Mouse (Mus musculus): ENCODE data around the gene Spg20. TPM values are rescaled to one million over a fixed set of nuclear protein-coding genes. Genes with fewer than 3 reads are reported as not detected.

Spg20 gene
- polyA plus RNA-seq, 1 experiment from 2014 or later = 38.9 TPM

DNA sequence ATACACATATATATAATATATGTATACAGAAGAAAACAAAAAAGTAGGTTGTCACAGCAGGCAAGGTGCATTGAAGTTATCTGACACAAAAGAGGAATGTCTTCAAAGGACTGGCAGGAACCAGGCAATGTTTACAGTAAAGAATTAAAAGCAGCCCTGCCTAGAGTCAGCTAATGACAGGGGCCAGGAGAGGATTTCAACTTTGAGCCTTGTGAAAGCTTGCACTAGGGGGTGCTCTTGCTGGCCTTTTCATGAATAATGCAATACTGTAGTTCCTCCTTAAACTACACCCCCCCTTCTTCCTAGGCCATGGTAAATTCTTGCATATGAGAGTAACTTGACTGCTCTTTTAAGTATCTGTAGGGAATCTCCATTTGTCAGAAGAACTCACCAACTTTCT, 10.8 kb upstream of the Spg20 start:
- Histone ChIP-seq H3K27ac (no peak overlapping the region), H3K9ac (no peak overlapping the region), H3K4me1 (peaks cover 21% of the 10 kb centered on the region), H3K9me3 (no peaks in the 10 kb centered on the region), H3K4me2 (no peak overlapping the region), H3K27me3 (no peaks in the 10 kb centered on the region), H3K36me3 (replicated peaks) (no peaks in the 10 kb centered on the region), H3K4me3 (replicated peaks) (no peak overlapping the region)
- ATAC-seq (ENCODE audit: low FRiP score) = no peak

DNA sequence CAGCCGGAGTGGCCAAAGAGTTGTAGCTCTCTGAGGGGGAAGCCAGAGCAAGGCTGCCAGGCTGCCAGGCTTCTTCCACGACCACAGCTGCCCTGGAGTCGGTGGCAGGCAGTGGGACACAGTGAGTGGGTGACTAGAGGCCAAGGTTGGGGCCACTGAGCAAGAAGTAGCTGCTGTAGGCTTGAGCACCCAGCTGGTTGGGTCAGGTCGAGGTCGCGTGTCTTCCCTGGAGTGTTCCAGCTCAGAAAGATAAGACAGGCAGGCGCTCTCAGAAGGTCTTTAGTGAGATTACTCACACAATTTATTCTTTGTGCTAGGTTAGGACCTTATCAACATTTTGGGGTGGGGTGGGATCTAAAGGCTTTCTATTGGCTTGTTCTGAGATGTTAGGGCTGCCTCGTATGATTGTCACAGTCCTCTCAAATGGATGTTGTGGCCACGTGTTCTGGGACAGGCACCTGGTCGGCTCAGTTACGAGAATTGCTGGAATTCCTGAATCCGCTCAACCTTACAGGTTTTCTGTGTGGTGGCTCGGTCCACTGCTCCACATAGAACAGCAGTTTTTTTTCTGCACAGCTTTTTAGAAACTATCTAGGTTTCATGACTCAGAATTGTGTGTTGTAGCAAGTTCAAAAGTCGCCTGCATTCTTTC, 6.4 kb upstream of the Spg20 start:
- no peaks in the 10 kb centered on the region for H3K27me3 ChIP-seq
- WGBS = 90% methylated on average over 14 of the region's 14 CpGs
- H3K9me3 ChIP-seq = no peaks in the 10 kb centered on the region
- no peak for ATAC-seq (ENCODE audit: low FRiP score)
- no peaks in the 10 kb centered on the region for H3K4me1 ChIP-seq
- no peak overlapping the region for H3K4me2 ChIP-seq
- H3K4me3 ChIP-seq (replicated peaks) = no peak overlapping the region
- no peak overlapping the region for H3K9ac ChIP-seq
- H3K27ac ChIP-seq = no peak overlapping the region
- H3K36me3 ChIP-seq (replicated peaks) = no peaks in the 10 kb centered on the region

DNA sequence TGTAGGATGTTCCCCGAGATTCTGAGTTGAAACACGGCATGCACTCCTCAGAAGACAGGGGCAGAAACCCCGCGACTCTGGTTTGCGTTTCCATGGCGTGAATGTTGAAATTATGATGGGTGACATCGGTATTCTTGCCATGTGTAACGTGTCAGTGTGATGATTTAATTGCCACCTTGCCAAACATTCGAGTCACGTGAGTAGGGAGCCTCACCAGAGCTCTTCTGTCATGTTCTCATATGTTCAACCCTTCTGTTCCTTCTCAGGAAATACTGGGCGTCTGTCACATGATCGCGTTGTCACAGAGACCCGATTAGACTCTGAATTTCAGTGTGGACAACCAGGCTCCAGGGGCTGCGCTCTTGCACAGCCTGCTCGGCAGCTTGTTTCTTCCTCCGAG, 5.9 kb upstream of the Spg20 start:
- H3K27me3 ChIP-seq = no peaks in the 10 kb centered on the region
- H3K4me2 ChIP-seq = no peak overlapping the region
- ATAC-seq (ENCODE audit: low FRiP score) = no peak
- no peaks in the 10 kb centered on the region for H3K4me1 ChIP-seq
- WGBS = 89% methylated on average over 17 of the region's 17 CpGs
- no peaks in the 10 kb centered on the region for H3K36me3 ChIP-seq (replicated peaks)
- no peaks in the 10 kb centered on the region for H3K9me3 ChIP-seq
- H3K4me3 ChIP-seq (replicated peaks) = no peak overlapping the region
- no peak overlapping the region for H3K27ac ChIP-seq
- H3K9ac ChIP-seq = no peak overlapping the region

DNA sequence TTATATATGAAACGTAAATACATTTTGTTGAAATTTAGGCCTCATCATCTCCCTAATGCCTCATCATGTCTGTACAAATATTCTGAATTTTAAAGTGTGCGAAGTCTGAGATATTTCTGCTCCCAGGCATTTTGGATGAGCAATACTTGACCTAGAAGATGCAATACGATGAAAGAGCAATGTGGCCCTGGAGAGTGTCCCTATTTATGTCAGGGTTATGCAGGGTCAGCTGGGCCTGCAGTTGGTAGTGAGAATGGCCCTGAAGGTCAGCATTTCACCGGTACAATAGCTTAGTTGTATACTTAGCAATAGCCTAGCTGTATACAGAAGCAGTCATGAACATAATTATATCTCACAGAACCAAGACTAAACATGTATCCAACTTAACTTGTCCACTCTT, 2.8 kb upstream of the Spg20 start:
- Histone ChIP-seq H3K4me2 (no peak overlapping the region), H3K9me3 (no peaks in the 10 kb centered on the region), H3K4me3 (replicated peaks) (no peak overlapping the region), H3K27me3 (no peaks in the 10 kb centered on the region), H3K9ac (no peak overlapping the region), H3K4me1 (peaks cover 10% of the 10 kb centered on the region), H3K27ac (no peak overlapping the region), H3K36me3 (replicated peaks) (no peaks in the 10 kb centered on the region)
- no peak for ATAC-seq (ENCODE audit: low FRiP score)
- WGBS = 83% methylated on average over 4 of the region's 4 CpGs

DNA sequence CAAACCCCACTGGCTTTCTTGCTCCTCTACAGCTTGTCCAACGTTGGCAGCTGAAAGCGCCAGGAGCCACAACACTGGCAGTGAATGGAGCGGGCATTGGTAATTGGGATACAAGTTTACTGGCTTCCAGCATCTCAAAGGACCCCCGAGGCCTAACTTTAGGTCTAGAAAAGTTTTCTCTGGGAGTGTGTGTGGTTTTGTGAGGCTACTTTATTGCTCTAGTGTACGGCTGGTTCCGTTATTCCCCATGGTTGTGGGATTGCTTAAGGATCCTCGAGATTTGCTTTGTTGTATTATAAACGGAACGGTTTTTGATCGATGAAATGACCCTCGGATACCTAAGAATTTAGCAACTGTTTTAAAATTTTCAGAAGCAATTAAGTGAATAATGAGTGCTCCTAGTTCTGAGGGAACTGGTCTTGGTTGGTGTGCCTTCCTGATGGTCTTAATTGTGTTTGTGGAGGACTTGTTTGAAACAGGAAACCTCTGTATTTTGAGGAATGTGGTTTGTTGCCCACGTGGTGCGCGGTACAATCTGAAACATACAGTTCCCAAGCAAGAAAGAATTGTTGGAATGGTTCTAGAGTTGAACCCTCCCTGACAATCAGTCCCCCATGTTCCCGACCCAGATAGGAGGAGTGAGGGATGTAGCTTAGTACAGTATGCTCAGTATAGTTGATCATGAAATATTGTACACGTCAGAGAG, 955 bp downstream of the Spg20 start:
- Histone ChIP-seq H3K4me3 (replicated peaks) (peak overlapping the region; percentile 74), H3K27ac (peak overlapping the region; percentile 86; the same call in 1 of the 2 replicates), H3K4me1 (peaks cover 17% of the 10 kb centered on the region), H3K4me2 (peak overlapping the region; percentile 62), H3K9me3 (no peaks in the 10 kb centered on the region), H3K27me3 (no peaks in the 10 kb centered on the region), H3K9ac (peak overlapping the region; percentile 89), H3K36me3 (replicated peaks) (peaks cover 14% of the 10 kb centered on the region)
- ATAC-seq (ENCODE audit: low FRiP score) = peak; percentile 59; the same call in 1 of the 2 replicates
- 48% methylated on average over 16 of the region's 16 CpGs for WGBS

DNA sequence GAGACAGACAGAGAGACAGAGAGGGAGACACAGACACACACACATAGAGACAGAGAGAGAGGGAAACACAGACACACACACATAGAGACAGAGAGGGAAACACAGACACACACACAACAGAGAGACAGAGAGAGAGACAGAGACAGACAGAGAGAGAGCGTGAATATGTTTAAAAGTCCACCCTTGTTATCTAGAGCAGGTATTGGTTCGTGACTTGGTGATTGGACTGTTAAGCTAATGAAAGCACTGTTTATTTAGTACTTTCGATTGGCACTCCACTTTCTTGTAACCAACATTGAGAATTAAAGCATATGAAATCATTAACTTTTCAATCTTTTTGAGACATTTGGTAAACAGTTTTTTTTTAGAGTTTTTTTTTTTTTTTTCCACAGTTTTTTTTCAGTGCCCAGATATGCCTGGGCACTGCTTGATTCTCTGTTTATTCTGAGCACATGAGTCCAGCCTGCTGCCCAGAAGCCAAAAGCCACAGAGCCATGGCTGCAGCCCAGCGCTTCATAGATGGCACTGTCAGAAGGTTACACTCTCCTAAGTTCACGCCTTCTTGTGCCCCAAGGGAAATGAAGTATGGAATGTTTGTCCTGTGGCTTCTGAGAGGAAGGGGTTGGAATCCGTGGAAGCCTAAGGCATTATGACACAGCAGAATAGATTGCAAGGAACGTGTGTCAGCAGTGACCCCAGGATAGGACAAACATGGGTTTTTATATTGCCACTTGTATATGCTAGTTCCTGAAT, 2.6 kb downstream of the Spg20 start:
- Histone ChIP-seq H3K9me3 (no peaks in the 10 kb centered on the region), H3K27ac (no peak overlapping the region), H3K4me2 (no peak overlapping the region), H3K4me3 (replicated peaks) (no peak overlapping the region), H3K4me1 (peaks cover 17% of the 10 kb centered on the region), H3K27me3 (no peaks in the 10 kb centered on the region), H3K9ac (no peak overlapping the region), H3K36me3 (replicated peaks) (peaks cover 31% of the 10 kb centered on the region)
- 80% methylated on average over 7 of the region's 7 CpGs for WGBS
- no peak for ATAC-seq (ENCODE audit: low FRiP score)

DNA sequence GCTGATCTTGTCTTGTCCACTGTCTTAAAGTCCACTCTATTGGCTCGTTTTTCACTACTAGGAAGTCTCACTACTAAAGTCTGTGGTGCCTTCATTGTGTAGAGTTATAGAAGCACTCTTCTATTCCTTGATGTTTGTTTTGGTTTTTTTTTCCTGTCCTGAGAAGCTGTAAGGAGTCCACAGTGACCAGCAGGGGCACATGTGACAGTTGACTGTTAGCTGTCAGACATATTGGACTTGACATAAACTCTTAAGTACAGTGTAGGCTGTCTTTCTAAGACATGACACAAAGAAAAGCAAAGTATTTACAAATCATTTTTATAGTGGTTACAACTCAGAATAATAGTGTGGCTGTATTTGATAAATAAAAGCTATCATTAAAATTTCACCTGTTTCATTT, 3.2 kb downstream of the Spg20 start:
- Histone ChIP-seq H3K36me3 (replicated peaks) (peaks cover 33% of the 10 kb centered on the region), H3K4me3 (replicated peaks) (no peak overlapping the region), H3K27me3 (no peaks in the 10 kb centered on the region), H3K9me3 (no peaks in the 10 kb centered on the region), H3K4me1 (peaks cover 17% of the 10 kb centered on the region), H3K9ac (no peak overlapping the region), H3K27ac (no peak overlapping the region), H3K4me2 (no peak overlapping the region)
- ATAC-seq (ENCODE audit: low FRiP score) = no peak
- 52% methylated on average over 1 of the region's 1 CpGs for WGBS

DNA sequence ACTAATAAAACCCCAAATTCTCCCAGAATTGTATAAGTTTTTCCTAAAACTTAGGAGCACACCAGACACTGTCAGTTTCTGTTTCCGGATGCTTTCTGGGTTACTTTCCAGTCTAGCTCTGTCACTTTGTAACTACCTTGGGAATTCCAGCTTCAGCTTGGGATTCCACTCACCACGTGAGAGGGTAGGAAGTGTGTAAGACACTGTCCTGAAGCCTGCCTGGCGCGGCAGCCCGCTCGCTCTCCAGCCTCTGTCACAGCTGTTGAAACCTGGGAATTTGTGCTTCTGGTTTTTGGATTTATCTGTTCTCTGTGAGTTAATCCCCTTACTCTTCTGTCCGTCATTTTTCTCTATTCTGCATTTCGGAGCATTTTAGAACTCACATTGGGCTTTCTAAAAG, 4.1 kb downstream of the Spg20 start:
- no peak overlapping the region for H3K9ac ChIP-seq
- H3K27me3 ChIP-seq = no peaks in the 10 kb centered on the region
- H3K4me2 ChIP-seq = no peak overlapping the region
- H3K4me3 ChIP-seq (replicated peaks) = no peak overlapping the region
- H3K27ac ChIP-seq = no peak overlapping the region
- ATAC-seq (ENCODE audit: low FRiP score) = no peak
- 89% methylated on average over 8 of the region's 8 CpGs for WGBS
- peaks cover 17% of the 10 kb centered on the region for H3K4me1 ChIP-seq
- no peaks in the 10 kb centered on the region for H3K9me3 ChIP-seq
- peaks cover 41% of the 10 kb centered on the region for H3K36me3 ChIP-seq (replicated peaks)

DNA sequence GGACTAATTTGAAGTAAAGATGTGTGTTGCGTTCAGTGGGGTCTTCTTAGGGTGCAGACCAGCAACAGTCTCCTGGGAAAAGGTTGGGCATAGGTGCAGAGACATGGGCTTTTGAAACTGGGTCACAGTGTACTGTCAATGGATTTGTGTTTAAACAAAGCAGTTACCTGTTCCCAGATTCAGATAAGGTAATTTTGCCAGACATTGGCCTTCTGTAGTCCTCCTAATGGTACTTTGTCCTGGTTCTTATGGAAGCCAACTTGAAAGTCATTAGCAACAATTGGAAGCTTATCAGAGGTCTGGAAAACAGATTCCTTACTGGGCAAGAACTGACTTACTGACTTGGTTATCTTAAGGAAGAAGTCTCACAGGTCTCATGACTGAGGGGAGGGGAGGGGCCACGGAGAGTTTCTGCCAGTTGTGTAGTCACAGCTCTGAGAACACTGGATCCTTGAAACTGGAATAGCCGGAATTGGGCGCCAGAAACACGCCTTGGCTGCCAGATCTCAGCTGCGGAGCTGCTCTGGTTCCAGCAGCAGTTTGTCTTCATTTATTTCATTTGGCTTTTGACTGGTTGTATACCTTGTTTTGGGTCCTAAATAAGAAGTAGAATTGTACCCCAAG, 7.5 kb downstream of the Spg20 start:
- peaks cover 4% of the 10 kb centered on the region; the same call in 1 of the 2 replicates for H3K4me1 ChIP-seq
- no peak overlapping the region for H3K4me2 ChIP-seq
- H3K9me3 ChIP-seq = no peaks in the 10 kb centered on the region
- no peak overlapping the region for H3K27ac ChIP-seq
- no peak for ATAC-seq (ENCODE audit: low FRiP score)
- H3K4me3 ChIP-seq (replicated peaks) = no peak overlapping the region
- H3K36me3 ChIP-seq (replicated peaks) = peaks cover 72% of the 10 kb centered on the region
- no peak overlapping the region for H3K9ac ChIP-seq
- WGBS = 90% methylated on average over 6 of the region's 6 CpGs
- no peaks in the 10 kb centered on the region for H3K27me3 ChIP-seq

DNA sequence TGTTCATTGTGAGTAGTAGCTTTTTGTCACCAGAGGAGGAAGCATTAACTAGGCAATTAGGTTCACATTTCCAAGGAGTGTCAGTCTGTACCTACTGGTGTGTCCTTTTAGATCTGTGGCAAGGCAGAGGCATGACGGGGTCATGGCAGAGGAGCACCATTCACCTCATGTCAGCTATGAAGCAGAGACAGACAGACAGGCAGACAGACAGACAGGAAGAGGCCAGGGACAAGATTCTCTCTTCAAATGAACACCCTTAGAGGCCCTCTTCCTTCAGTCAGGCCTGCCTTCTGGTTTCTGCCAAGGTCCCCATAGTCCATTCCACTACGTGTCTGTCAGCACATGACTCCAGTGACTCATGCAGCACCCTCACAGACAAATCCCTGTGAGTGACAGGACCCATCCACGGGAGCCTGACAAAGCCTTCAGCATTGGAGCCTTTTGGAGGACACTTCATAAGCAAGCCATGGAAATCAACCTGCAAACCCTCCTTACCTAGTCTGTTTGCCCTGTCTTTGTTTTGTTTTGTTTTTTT, 10.5 kb downstream of the Spg20 start:
- H3K9ac ChIP-seq = no peak overlapping the region
- ATAC-seq (ENCODE audit: low FRiP score) = no peak
- 93% methylated on average over 3 of the region's 3 CpGs for WGBS
- peaks cover 91% of the 10 kb centered on the region for H3K36me3 ChIP-seq (replicated peaks)
- no peaks in the 10 kb centered on the region for H3K27me3 ChIP-seq
- no peak overlapping the region for H3K27ac ChIP-seq
- no peak overlapping the region for H3K4me2 ChIP-seq
- no peak overlapping the region for H3K4me3 ChIP-seq (replicated peaks)
- H3K9me3 ChIP-seq = no peaks in the 10 kb centered on the region
- no peaks in the 10 kb centered on the region; the same call in 1 of the 2 replicates for H3K4me1 ChIP-seq

DNA sequence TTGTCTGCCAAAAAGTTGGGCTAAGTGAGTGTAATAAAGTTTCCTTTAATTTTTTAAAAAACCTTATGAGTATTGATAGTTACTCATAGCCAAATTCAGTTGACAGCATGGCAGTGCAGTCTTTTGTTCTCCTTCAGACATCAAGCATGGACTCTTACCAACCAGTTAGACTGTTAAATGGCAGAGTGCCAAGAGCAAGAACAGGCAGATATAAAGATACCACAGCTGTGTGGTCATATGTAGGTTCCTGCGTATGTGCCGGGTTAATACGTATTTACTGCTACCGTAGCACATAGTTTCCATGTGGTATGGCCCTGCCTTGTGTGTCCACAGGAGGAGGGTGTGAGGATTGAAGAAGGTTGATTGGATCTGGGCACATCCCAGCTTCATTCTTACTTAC, 11.2 kb downstream of the Spg20 start:
- H3K36me3 ChIP-seq (replicated peaks) = peaks cover 91% of the 10 kb centered on the region
- H3K4me3 ChIP-seq (replicated peaks) = no peak overlapping the region
- no peaks in the 10 kb centered on the region for H3K9me3 ChIP-seq

DNA sequence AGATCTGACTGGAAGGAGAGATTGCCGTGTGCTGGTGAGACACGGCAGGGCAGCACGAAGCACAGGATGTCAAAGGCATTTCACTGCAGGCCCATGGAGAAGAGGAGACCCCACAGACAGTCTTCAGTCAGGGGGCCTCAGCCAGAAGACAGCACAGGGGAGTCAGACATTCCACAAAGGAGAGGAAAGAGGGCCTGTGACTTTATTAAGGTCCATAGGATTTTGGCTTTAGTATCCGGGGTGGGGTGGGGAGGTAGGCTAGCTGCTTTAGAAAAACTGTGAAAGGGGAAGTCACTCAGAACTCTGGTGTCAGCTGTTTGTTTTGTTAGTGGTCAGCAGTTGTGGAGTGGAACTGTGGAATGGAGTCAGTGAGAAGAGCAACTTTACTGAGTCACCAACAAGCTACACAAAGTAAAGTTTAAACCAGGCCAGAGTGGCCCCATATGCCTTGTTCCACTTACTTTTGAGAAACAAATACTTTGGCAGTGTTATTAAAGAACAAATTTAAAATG, 17.3 kb downstream of the Spg20 start:
- no peaks in the 10 kb centered on the region for H3K9me3 ChIP-seq
- no peak overlapping the region for H3K4me2 ChIP-seq
- no peak overlapping the region for H3K9ac ChIP-seq
- no peak overlapping the region for H3K27ac ChIP-seq
- H3K27me3 ChIP-seq = no peaks in the 10 kb centered on the region
- 87% methylated on average over 4 of the region's 4 CpGs for WGBS
- H3K4me3 ChIP-seq (replicated peaks) = no peak overlapping the region
- ATAC-seq (ENCODE audit: low FRiP score) = no peak
- H3K4me1 ChIP-seq = no peaks in the 10 kb centered on the region
- peaks cover 88% of the 10 kb centered on the region for H3K36me3 ChIP-seq (replicated peaks)

More for the DNA sequence above, 11.2 kb downstream of the Spg20 start:
- no peak for ATAC-seq (ENCODE audit: low FRiP score)
- WGBS = 96% methylated on average over 4 of the region's 4 CpGs
- Histone ChIP-seq H3K27ac (no peak overlapping the region), H3K9ac (no peak overlapping the region), H3K27me3 (no peaks in the 10 kb centered on the region), H3K4me1 (no peaks in the 10 kb centered on the region; the same call in 1 of the 2 replicates), H3K4me2 (no peak overlapping the region)
